Mouse (Mus musculus) kidney, postnatal 0 days (tissue): ENCODE data around the gene Tpk1. TPM values are rescaled to one million over a fixed set of nuclear protein-coding genes. Genes with fewer than 3 reads are reported as not detected.

Experiments
- ATAC-seq: fragments of 200-750 bp; cut with Nextera tagmentation; replicated peaks from 2 replicates; pipeline ENCODE4 v1.8.0; 2017; ENCODE audit warnings: low read depth, moderate number of reproducible peaks, moderate TSS enrichment, moderate library complexity; ENCODE audit not compliant: low FRiP score
- DNase-seq: peaks from one replicate; pipeline ENCODE4 v3.0.0-alpha.2; 2016; ENCODE audit warnings: low spot score
- H3K27ac ChIP-seq: fragments of 300-500 bp; sonication (generic); 2 replicates; pipeline ENCODE4 v1.5.1; 2014; ENCODE audit warnings: mild to moderate bottlenecking
- H3K27me3 ChIP-seq: fragments of 300-500 bp; sonication (generic); 2 replicates; pipeline ENCODE4 v1.6.1; 2014; ENCODE audit warnings: low read length, mixed read lengths; ENCODE audit not compliant: insufficient read depth
- H3K36me3 ChIP-seq: fragments of 300-500 bp; sonication (generic); 2 replicates; pipeline ENCODE4 v1.6.1; 2014; ENCODE audit warnings: low read length, mixed read lengths; ENCODE audit not compliant: insufficient read depth
- H3K4me1 ChIP-seq: fragments of 300-500 bp; sonication (generic); replicated peaks from 2 replicates; pipeline ENCODE4 v1.6.1; 2014; ENCODE audit warnings: antibody characterized with exemption, low read length, mixed read lengths; ENCODE audit not compliant: insufficient read depth
- H3K4me2 ChIP-seq: fragments of 300-500 bp; sonication (generic); 2 replicates; pipeline ENCODE4 v1.6.1; 2014; ENCODE audit warnings: mild to moderate bottlenecking, low read length, moderate library complexity, mixed read lengths
- H3K4me3 ChIP-seq: fragments of 300-500 bp; sonication (generic); replicated peaks from 2 replicates; pipeline ENCODE4 v1.5.1; 2014; ENCODE audit warnings: low read depth, low read length
- H3K9ac ChIP-seq: fragments of 300-500 bp; sonication (generic); 2 replicates; pipeline ENCODE4 v1.6.1; 2014; ENCODE audit warnings: low read depth, low read length
- H3K9me3 ChIP-seq: fragments of 300-500 bp; sonication (generic); replicated peaks from 2 replicates; pipeline ENCODE4 v1.6.1; 2016; ENCODE audit warnings: low read length, inconsistent platforms, mixed read lengths
- CTCF ChIP-seq: IDR thresholded peaks from 2 replicates; pipeline ENCODE4 v1.5.1; 2016; ENCODE audit warnings: antibody characterized with exemption, low read depth, mild to moderate bottlenecking, moderate library complexity
- WGBS: fragments of 180-500 bp; shearing (Covaris S2); extraction: QIAGEN DNeasy Blood & Tissue Kit; methylation state at CpG from one replicate; pipeline ENCODE4 v1.1.7; 2014; 5-methylcytosine and 5-hydroxymethylcytosine counted together
- polyA plus RNA-seq: library from polyadenylated mRNA; unstranded; fragments of >200 nt; fragmentation: Nextera tagmentation; extraction: Ambion mirVana; gene quantifications from 2 replicates; pipeline ENCODE4 v1.2.1, GENCODE M21; 2015

Gene Tpk1
- polyA plus RNA-seq, 1 experiment from 2014 or later = 29.5 TPM

DNA sequence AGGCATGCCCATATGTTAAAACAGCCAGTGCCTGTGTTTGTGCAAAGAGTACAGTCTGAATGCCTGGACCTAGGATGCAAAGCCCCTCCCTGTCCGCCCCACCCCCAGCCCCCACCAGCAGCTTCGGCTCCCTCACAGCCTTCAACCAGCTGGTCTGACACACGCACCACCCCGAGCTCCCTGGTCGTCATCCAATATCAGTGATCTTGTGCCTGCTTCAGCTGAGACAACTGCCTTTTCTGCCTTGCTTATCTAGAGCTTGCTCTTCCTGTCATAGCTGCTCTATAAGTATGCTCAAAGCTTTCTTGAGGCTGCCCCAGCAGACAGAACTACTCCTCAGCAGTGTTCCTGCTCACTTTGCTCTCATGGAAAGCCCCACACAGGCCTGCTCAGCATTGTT, 370.2 kb downstream of the Tpk1 start:
- Histone ChIP-seq H3K27ac (0 out of 2 replicates have a peak overlapping the region, but pooled peaks have one; percentile 11), H3K9ac (no peak overlapping the region), H3K4me1 (peaks cover 15% of the 10 kb centered on the region; the same call in 1 of the 2 replicates), H3K4me2 (no peak overlapping the region), H3K4me3 (no peak overlapping the region), H3K9me3 (no peaks in the 10 kb centered on the region), H3K27me3 (no peaks in the 10 kb centered on the region), H3K36me3 (no peaks in the 10 kb centered on the region)
- ATAC-seq (no peak; the same call in 1 of the 2 replicates), DNase-seq (peak; percentile 12)
- TF ChIP-seq CTCF = no peak
- 27% methylated on average over 5 of the region's 5 CpGs for WGBS
